Mouse (Mus musculus) gastrocnemius, postnatal 10 days (tissue): ENCODE data around the gene Man1b1. TPM values are rescaled to one million over a fixed set of nuclear protein-coding genes. Genes with fewer than 3 reads are reported as not detected.

Source experiments
- DNase-seq: peaks from one replicate; pipeline ENCODE4 v3.0.0; 2021; ENCODE audit warnings: mixed read lengths
- long read RNA-seq, 2 experiments: library from polyadenylated mRNA; stranded (forward); transcript quantifications; one replicate each; pipeline ENCODE4 v2.0.0; 2021
- total RNA-seq, 2 experiments: library from RNA; stranded (reverse); gene quantifications; 2 replicates each; pipeline ENCODE4 v1.2.3; 2021

The Man1b1 gene
- 10 to 100 TPM; 21.0 to 25.2 TPM for total RNA-seq
- long read RNA-seq, experiment 1, transcript Man1b1-201 (13 exons, 3,755 nt), result major isoform, 48 of 57 reads
- long read RNA-seq, experiment 1, partial matches to known transcripts, result 3 of 57 reads
- long read RNA-seq, experiment 1, other reads (novel, unspliced or antisense), result 6 of 57 reads
- long read RNA-seq, experiment 2, transcript Man1b1-201 (13 exons, 3,755 nt), result major isoform, 26 of 39 reads
- long read RNA-seq, experiment 2, partial matches to known transcripts, result 7 of 39 reads
- long read RNA-seq, experiment 2, other reads (novel, unspliced or antisense), result 6 of 39 reads

DNA sequence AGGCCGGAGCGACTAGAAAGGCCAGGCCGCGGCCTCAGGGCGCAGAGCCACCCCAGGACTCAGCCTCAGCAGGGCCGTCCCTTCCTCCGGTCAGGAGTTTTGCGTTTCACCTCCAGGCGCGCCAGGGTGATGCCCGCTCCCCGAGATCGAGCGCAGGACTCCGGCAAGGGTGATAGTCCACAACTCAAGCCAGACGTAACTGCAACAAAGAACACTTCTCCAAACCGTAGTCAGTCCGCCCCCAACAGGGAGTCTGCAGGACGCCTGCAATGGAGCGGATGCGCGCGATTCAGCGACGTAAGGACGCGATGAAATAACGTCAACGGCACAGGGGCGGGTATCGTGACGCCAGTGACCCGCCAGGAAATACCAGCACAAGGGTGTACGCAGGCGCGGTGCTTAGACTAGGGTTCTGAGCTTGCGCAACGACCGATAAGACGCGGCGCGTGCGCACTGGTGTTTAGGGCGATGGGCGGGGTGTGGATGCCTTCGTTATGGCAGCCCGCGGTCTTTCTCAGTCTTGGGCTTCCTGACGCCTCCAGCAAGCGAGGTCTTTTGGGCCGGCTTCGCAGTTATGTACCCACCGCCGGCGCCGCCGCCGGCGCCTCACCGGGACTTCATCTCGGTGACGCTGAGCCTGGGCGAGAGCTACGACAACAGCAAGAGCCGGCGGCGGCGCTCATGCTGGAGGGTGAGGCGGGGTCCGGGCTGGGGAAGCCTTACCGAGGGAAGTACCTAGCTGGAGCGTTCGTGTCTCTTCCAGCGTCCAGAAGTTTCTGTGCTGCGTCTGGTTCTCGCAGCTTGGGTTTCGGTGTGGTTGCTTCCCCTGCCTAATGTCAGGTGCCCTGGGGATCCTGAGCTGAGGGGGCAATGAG lies at the start of gene Man1b1:
TSS of gene Man1b1 (plus strand) at position 53 of the 875 bp plus-strand sequence.
- peak; percentile 99 for DNase-seq

DNA sequence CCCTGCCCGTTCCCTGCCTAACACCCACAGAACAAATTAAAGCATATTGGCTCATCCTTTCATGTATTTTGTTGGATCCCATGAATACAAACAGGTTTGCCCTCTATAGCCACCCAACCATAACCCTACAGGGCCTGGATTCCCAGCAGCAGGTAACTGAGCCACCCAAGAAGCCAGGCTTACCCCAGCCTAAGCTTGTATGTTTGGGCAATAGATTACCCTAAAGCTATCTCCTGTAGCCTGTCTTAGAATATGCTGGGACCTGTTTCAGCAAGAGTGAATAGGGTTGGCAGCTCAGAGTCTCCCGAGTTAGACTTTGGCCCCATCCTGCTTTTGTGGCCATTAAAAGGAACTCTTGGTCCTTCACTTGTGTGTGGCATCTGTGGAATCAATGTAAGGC lies 46.6 kb upstream of the Man1b1 start:
- DNase-seq, result no peak

DNA sequence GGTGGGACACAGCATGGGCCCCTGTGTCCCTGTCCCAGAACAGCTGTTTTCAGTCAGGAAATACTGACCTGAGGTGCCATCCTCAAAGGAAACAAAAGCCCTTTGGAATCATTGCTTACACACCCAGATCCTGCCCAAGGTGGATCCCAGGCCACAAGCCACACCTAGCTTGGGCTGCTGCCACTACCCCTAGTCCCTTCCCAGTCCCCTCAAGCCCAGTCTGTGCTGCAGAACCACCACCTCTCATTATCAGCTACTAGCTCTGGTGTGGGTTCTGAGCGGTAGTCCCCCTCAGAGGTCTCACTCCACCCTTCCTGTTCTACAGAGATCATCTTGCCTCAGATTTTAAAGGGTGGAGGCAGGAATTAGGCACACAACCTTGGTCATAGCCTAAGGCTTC lies 45.8 kb upstream of the Man1b1 start:
- no peak for DNase-seq

DNA sequence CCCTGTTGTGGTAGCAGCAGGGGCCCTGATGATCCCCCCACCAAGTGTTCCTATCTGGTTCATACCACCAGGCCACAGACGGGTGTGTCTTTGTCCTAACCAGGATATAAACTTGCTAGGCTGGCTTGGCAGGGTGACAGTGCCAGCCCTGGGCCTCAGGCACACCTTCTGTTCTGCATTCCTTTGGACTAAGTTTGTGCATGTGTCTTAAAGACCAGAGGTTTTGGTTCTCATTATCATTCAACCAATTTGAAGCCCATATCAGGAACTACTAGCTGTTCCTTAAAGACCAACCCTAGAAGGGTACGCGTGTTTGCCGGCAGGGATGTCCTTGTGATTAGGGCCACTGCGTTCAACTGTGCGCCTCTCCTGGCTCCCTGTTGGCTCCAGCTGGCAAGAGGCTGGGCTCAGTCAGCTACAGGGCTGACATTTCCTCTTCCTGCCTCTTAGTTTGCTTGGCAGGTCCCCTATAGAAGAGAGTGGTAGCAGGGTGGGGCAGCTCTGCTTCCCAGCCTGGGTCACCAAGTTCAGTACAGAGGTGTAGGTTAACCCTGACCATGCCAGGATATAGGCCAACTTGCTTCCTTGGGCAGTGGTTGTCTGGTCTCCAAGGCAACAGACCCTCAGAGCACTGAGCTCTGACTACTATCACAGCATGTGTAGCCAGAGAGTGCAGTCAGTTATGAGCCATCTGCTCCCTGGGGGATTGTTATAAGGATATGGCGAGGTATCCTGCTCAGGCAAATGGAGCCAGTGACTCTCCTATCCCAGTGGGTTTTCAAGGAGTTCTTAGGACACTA lies 45.1 kb upstream of the Man1b1 start:
- no peak for DNase-seq

DNA sequence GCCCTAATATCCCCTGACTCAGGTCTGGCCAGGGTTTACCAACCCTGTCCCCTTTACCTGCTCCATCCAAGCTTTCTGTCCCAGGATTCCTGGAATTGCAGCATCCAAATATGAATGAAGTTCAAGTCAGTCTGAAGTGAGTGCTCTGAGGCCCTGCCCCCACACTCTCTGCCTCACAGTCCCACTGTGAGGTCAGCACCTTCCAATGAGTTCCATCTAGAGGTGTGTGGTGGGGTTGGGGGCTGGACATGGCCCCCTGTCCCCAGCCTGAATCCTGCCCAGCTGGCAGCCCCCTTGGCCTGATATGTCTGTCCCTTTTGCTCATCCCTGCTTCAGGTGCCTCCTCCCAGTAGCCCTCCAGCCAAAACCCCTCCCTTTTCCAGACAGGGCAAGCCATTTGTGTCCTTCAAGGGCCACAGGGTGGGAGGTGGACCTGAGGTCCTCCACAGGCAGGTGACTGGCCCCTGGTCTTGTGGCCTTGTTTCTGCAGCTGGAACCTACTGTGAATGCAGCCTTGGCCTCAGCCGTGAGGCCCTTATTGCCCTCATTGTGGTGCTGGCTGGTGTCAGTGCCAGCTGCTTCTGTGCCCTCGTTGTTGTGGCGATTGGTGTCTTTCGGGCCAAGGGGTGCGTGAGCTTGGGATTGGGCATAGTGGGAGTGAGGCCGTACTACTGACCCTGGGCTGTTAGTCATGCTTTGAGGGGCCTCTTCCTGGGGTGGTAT lies 44.0 kb upstream of the Man1b1 start, which contains the start of gene Tmem210:
TSS of gene Tmem210 (plus strand) at position 219 of the 723 bp plus-strand sequence.
- no peak for DNase-seq

DNA sequence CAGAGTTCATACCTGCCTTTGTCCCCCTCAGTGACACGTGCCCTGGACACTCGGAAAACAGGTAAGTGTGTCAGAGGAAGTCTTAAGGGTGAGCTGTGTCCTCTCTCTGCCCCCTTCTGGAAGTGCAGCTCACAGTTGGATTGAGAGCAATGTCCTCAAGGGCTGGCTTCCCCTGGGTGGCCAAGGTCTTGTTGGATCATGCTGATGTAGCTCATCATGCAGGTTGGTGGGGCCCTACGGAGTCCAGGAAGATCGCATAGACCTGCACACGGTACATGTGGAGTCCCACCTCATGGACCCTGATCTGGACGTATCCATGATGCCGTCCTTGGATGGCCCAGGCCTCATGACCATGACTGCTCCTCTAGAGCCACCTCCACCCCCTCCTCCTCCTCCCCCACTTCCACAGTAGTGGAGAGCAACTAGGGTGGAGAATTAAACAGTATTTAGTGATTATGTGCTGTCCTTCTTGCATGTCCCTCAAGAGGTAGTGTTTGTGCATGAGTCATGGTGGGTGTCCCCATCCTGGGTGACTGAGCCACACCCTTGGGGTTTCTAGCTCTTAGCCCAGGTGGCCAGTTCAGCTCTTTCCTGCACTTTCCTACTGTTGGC lies 43.3 kb upstream of the Man1b1 start:
- no peak for DNase-seq

DNA sequence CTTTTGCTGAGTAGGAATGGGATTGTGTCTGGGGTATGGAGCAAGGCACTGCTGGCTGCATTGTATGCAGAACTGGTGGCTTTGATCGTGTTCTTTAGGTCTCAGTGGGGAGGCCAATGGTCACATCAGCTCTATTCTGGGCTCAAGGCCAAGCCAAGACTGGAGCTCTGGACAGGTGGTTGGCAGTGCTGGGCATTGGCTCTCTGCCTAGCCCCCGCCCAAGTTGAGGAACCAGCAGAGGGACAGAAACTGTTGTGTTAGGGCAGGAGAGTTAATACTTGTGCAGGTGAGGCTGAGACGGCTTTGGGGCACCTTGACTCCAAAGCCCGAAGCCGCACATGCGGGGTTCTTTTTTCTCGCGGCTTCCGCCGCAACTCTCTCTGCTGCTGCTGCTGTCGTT lies 42.5 kb upstream of the Man1b1 start, which contains the start of gene Lrrc26:
TSS of gene Lrrc26 (plus strand) at position 265 of the 400 bp plus-strand sequence.
- DNase-seq, result peak; percentile 44

DNA sequence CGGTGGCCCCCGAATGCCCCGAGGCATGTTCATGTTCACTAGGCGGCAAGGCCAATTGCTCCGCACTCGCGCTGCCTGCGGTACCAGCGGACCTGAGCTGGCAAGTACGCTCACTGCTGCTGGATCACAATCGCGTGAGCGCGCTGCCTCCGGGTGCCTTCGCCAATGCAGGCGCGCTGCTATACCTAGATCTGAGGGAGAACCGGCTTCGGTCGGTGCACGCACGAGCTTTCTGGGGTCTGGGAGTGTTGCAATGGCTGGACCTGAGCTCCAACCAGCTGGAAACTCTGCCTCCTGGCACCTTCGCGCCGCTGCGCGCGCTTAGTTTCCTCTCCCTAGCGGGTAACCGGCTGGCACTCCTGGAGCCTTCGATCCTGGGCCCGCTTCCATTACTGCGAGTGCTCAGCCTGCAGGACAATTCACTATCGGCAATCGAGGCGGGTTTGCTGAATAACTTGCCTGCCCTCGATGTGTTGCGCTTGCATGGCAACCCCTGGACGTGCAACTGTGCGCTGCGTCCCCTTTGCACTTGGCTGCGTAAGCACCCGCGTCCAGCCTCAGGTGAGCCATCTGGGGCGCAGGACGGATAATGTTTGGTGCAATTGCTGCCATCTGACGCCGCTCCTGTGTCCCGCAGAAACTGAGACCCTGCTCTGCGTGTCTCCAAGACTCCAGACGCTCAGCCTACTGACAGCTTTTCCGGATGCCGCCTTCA lies 41.9 kb upstream of the Man1b1 start:
- no peak for DNase-seq

DNA sequence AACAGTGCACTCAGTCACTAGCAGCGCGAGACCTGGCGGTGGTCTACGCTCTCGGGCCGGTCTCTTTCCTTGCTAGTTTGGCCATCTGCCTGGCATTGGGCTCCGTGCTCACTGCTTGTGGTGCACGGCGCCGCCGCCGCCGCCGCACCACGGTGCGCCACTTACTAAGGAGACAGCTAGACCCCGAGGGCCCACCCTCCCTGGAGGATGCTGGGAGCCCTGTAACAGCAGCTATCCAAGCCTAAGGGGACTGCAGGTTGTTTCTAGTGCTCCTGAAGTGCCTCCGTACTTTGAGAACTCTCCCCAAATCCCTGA lies 41.4 kb upstream of the Man1b1 start:
- no peak for DNase-seq

DNA sequence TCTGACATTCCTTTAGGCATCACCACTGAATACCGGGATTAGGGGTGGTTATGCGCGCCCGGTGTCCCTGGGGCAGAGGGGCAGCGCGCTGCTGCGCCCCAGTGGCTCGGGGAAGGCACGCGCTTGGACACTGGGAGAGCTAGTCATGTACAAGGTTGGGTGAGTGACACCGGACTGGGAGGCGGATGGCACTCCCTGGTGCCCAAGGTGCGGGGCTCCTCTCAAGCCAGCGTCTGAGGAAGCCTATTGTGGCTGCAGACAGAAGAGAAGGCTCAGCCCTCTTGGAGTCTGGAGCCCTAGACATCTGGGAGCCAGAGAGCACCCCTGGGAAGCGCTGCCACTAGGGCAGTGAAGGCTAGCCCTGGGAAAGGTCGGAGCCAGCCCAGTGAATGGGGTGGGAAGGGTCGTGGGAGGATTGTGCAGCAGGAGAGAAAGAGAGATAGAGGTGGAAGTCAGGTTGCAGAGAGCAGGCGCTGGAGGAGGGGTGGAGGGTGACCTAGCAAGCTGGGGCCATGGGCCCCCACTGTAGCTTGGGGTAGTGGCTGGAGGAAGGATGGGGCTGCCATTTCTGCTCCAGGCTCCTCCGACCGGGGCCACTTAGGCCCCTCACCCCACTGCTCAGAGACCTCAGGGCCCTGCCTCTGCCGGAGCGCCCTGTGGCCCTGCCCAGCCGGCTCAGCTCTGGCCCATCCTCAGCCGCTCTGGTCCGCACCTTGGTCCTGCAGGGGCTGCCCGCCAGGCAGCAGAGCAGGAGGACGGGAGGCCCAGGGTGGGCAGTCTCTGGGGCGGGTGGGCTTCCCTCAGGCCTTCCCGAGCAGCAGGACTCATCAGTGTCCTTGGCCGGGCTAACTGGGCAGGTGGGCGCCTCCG lies 40.7 kb upstream of the Man1b1 start:
- DNase-seq, result no peak

DNA sequence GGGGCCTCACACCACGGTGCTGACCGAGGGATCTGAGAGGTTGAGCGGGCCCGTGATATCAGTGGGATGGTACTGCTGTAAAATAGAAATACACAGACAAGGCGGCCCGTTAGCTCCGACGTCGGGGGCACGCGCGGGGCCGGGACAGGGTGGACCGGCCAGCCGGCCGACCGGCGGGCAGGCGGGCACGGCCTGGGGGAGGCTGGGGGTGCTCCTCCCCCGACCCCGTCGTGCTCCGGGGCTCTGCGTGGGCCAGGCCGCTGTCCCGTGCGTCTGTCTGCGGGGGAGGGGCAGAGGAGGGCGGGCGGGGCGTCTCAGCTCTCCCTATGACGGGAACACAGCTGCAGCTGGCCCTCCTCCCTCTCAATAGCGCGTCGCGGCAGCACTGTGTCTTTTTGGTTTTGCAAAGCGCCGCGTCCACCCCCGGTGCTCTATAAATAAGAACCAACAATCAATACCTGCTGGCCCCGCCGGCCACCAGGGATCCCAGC lies 40.0 kb upstream of the Man1b1 start:
- peak; percentile 34 for DNase-seq

DNA sequence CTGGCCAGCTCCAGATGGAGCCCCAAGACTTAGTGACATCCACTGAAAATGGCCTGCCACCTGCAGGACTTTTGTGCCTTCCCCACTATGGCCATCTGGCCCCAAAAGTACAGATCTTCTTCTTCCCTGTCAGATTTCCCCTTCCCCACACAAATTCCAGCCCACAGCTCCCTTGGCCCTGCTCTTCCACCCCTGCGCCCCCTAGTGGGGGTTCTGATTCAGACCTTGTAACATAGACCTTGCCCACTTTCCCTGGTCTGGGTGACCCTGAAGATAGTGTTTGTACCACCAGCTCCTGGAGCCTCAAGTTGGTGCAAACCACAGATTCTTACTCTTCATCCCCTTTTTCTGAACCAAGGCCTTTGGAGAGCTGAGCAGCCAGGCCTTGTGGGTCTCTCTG lies 39.3 kb upstream of the Man1b1 start:
- peak; percentile 90 for DNase-seq

DNA sequence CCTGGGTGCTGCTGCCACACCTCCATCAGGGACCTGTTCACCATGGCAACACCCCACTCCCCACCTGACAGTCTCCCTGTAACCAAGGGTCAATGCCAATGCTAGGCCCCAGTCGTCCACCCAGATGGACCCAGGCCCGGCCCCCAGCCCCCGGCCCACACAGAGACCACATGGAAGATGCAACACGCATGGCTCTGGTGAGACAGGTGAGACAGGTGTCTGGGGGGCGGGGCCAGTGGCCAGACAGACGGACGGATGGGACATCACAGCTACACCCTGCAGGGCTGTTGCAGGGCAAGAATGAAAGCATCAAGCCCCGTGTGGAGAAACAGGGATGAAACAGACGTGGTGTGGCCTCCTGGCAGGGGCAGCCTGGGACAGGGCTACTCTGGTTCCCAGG lies 38.4 kb upstream of the Man1b1 start:
- no peak for DNase-seq

DNA sequence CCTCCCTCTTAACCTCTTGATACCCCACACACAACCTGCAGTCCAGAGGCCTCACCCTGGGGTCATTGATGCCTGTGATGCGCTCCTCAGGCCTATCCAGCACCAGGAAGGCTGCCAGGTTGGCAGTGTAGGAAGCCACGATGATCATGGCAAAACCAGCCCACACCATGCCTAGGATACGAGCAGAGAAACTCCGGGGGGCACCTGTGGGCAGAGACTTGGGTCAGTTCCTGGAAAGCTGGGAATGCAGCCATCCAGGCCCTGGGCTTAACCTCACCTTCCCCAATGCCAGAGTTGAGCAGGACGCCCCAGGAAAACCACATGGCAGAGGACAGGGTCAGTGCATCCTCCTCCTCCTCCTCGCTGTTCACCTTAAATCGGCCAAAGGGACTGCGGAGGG lies 35.0 kb upstream of the Man1b1 start:
- DNase-seq, result no peak

DNA sequence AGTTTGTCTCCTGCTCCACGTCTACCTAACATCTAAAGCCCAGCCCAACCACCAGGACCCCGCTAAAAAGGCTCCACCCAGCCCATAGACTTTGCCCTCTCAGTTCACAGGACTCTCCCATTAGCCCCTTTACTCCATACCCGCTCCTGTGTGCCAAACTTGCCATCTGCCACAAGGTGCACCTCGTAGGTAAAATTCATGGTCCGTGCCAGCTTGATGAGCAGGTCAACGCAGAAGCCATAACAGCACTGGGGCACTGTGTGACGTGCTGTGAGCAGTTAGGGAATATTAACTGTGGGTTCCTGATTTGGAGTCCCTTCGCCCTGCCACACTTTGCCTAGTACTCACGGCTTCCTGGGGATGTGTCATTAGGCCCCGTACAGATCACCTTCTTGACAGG lies 34.1 kb upstream of the Man1b1 start:
- no peak for DNase-seq

DNA sequence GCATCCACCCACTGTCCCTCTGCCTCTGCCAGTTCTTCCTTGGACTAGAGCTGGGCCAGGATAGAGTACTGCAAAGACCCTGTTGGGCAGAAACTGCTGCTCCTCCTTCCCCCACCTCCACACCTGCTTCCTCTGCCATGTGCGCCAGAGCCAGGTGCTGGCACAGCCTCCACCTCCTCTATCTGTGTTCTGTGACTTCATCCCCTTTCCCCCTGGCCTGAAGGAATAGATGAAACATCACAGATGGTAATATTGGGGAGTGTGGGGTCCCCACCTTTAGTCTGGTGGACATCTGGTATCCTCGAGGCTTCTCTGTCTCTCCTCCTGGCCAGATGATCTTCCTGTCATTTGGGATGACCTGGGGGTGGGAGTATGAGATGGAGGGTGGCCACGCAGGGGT lies 28.7 kb upstream of the Man1b1 start:
- DNase-seq, result no peak

DNA sequence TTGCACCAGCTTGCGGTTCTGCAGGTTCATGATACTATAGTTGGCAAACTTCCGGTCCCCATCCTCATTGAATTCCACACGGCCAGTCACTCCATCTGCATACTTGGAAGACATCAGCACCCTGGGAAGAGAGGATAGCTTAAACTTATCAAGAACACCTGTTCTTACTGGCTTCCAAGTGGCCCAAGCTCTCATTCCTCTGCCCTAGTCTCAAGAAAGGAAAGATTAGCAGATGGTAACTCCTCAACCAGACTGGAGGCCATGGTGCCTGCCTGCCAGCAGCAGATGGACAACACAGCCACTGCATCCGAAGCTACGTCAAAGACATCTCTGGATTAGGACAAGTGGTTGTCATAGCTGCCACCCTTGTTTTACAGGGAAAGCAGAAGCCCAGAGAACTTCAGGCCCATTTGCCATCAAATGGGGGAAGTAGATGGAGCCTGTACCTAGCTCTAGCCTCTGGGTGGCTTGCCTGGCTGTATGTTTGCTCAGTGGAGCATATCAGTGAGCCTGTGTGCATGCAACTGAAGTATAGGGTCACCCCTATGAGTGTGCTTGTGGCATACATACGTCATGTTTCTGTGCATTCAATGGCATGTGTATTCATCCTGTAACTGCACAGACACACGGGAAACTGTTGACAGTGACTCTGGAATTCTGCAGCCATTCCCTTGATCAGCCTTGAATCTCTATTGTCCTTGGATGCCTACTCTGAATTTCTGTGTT lies 28.0 kb upstream of the Man1b1 start:
- DNase-seq, result no peak

DNA sequence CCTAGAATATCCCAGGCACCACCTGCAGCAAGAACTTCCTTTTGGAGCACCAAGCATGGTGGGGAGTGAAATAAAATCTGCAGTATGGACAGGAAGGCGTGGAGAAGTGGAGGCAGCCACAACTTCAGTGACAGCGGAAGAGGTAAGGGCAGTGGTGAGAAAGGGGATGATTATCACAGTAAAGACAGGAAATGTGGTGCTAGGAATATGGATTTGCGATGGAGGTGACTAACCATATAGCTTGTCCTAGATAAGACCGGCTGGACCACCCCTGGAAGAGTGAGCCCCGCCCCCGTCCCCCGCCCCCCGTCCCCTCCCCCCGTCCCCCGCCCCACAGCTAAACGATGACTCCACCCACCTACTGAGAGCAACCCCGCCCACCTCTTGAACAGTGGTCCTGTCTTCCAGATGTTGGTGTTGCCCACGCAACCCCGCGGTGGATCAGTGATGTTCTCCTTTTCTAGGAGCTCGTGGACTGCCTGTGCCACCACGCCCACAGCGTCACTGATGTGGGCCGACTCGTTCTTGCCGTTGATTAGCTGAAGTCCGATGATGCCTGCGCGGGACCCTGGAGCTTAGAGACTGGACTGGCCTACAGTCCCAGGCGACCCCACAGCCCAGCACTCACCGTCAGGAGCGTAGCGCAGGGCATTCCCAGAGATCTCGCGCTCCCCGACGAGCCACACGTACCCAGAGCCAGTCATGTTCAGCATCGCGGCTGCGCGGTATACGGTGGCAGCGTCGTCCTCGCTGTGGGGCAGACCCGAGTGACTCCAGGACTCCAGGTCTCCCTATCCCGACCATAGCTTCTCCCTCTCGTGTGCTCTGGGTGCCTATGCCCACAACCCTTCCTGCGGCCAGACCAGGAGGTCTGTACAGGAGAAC lies 27.2 kb upstream of the Man1b1 start:
- DNase-seq, result no peak
